ENCODE assay signal across 18 mouse cellular contexts in the genomic region with DNA sequence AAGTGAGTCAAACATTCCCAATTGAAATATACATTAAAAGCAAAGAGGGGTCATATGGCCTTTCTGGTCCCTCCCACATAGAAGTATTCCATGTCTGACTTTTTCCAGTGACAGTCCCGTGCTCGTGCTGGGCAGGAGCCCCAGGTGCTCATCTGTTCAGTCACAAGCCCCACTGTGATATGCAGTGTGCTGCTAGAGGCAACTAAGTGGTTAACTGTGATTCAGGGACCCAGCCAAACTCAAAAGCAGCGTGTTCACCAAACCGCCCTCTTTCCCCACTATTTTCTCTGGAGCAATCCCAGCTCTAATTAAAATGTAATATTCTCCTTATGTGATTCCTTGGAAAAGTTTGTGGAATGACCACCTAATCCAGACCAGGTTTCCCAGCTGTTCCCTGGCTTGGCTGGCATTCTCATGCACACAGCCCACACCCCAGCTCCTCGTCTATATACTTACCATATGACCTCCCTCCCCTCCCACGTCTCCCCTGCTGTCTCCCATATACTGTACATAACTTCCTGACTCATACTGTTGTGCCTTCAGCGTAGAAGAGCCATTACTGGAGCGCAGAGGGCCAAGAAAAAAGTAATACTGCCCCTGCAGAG.
DNase-seq lines count a peak whose midpoint lies in the region; ATAC-seq lines count a peak whose summit lies in the region.
"Had no signal": no experiment of that assay in that cellular context is flagged by ENCODE, and none has a peak within 500 bp of the region (broad histone marks: within the 10 kb centered on the region; RNA-seq: fewer than 3 reads in every experiment).

No protein-coding gene starts in this region.

- H3K9ac ChIP-seq in hindbrain, embryonic 14.5 days: no peak overlapping the region
- H3K9ac ChIP-seq in embryonic facial prominence, embryonic 11.5 days (replicated peaks; ENCODE audit: low read length): no peak overlapping the region
- H3K9ac ChIP-seq: forebrain, postnatal 0 days had no signal

- no peaks in the 10 kb centered on the region for H3K4me1 ChIP-seq in hindbrain, embryonic 10.5 days (replicated peaks)
- no peaks in the 10 kb centered on the region; the same call in 1 of the 2 replicates for H3K4me1 ChIP-seq in hindbrain, embryonic 14.5 days (replicated peaks; ENCODE audit: control insufficient read depth, insufficient read depth, low read length)
- no peaks in the 10 kb centered on the region for H3K4me1 ChIP-seq in embryonic facial prominence, embryonic 11.5 days (ENCODE audit: control insufficient read depth, insufficient read depth, low read length)
- peaks cover 30% of the 10 kb centered on the region for H3K4me1 ChIP-seq in limb, embryonic 10.5 days

- H3K27me3 ChIP-seq in hindbrain, embryonic 10.5 days (ENCODE audit: insufficient read depth, poor library complexity, severe bottlenecking): no peaks in the 10 kb centered on the region
- H3K27me3 ChIP-seq in hindbrain, embryonic 14.5 days (ENCODE audit: control insufficient read depth, insufficient read depth, low read length): no peaks in the 10 kb centered on the region
- H3K27me3 ChIP-seq in embryonic facial prominence, embryonic 11.5 days (ENCODE audit: control insufficient read depth, insufficient read depth, low read length): no peaks in the 10 kb centered on the region
- peaks cover 40% of the 10 kb centered on the region for H3K27me3 ChIP-seq in limb, embryonic 10.5 days (ENCODE audit: low read depth, poor library complexity, severe bottlenecking)

- no peak overlapping the region for H3K27ac ChIP-seq in hindbrain, embryonic 10.5 days
- H3K27ac ChIP-seq in hindbrain, embryonic 14.5 days: no peak overlapping the region
- H3K27ac ChIP-seq in embryonic facial prominence, embryonic 11.5 days (replicated peaks; ENCODE audit: low read depth, low read length): no peak overlapping the region
- peak overlapping the region; percentile 50 for H3K27ac ChIP-seq in limb, embryonic 10.5 days

- DNase-seq in hindbrain, embryonic 10.5 days (ENCODE audit: low spot score): peak; percentile 11
- DNase-seq in hindbrain, embryonic 14.5 days (ENCODE audit: low spot score): no peak
- DNase-seq in NIH3T3 (ENCODE audit: low read depth): peak; percentile 95
- DNase-seq in embryonic facial prominence, embryonic 11.5 days (ENCODE audit: low spot score): peak; percentile 77
- peak; percentile 59 for DNase-seq in limb, embryonic 10.5 days (ENCODE audit: low spot score)
- no peak for DNase-seq in adrenal gland, adult 18-20 months (ENCODE audit: low spot score in 2 of 2)
- no peak for DNase-seq in gastrocnemius, postnatal 4 days (ENCODE audit: low spot score in 2 of 2)
- no peak for DNase-seq in lung, postnatal 36 days
- DNase-seq: adrenal gland, adult 2 months; B cell, adult 2 months; cerebellum, postnatal 14 days; forebrain, postnatal 0 days; heart, postnatal 36 days; kidney, adult 2 months; lung, adult 18-20 months; retina, postnatal 1 day had no signal

- no peak for ATAC-seq in hindbrain, embryonic 14.5 days (ENCODE audit: low FRiP score)
- ATAC-seq in embryonic facial prominence, embryonic 11.5 days (replicated peaks; ENCODE audit: insufficient number of reproducible peaks, low FRiP score, low TSS enrichment, low read depth): peak; percentile 59; the same call in 1 of the 2 replicates
- ATAC-seq: forebrain, postnatal 0 days; midbrain, embryonic 16.5 days had no signal

- no peak overlapping the region for H3K4me3 ChIP-seq in hindbrain, embryonic 10.5 days
- H3K4me3 ChIP-seq in hindbrain, embryonic 14.5 days (replicated peaks; ENCODE audit: low read length): no peak overlapping the region
- H3K4me3 ChIP-seq in embryonic facial prominence, embryonic 11.5 days (ENCODE audit: low read depth, low read length): no peak overlapping the region
- no peak overlapping the region for H3K4me3 ChIP-seq in limb, embryonic 10.5 days

- no peaks in the 10 kb centered on the region for H3K36me3 ChIP-seq in hindbrain, embryonic 10.5 days
- no peaks in the 10 kb centered on the region for H3K36me3 ChIP-seq in hindbrain, embryonic 14.5 days (replicated peaks; ENCODE audit: control insufficient read depth, insufficient read depth)
- H3K36me3 ChIP-seq in embryonic facial prominence, embryonic 11.5 days (replicated peaks; ENCODE audit: control insufficient read depth, insufficient read depth, low read depth, low read length): no peaks in the 10 kb centered on the region
- H3K36me3 ChIP-seq in limb, embryonic 10.5 days: no peaks in the 10 kb centered on the region

- H3K4me2 ChIP-seq in hindbrain, embryonic 14.5 days (replicated peaks): no peak overlapping the region
- no peak overlapping the region for H3K4me2 ChIP-seq in embryonic facial prominence, embryonic 11.5 days (ENCODE audit: low read depth, low read length)
- H3K4me2 ChIP-seq: liver, embryonic 11.5 days had no signal

- WGBS in hindbrain, embryonic 10.5 days: 57% methylated on average over 8 of the region's 8 CpGs
- WGBS in hindbrain, embryonic 14.5 days: 57% methylated on average over 8 of the region's 8 CpGs
- 28% methylated on average over 8 of the region's 8 CpGs for WGBS in embryonic facial prominence, embryonic 11.5 days
- WGBS in limb, embryonic 10.5 days: 32% methylated on average over 8 of the region's 8 CpGs

- no peaks in the 10 kb centered on the region for H3K9me3 ChIP-seq in hindbrain, embryonic 10.5 days
- H3K9me3 ChIP-seq in hindbrain, embryonic 14.5 days (ENCODE audit: control insufficient read depth, low read length): no peaks in the 10 kb centered on the region
- no peaks in the 10 kb centered on the region for H3K9me3 ChIP-seq in embryonic facial prominence, embryonic 11.5 days (replicated peaks; ENCODE audit: control insufficient read depth, low read length)
- no peaks in the 10 kb centered on the region for H3K9me3 ChIP-seq in limb, embryonic 10.5 days (replicated peaks)

Comparison
In these comparisons a context has a peak if more than half of its experiments do, and no peak if none do; other contexts are left out.
1. DNase-seq: peak in hindbrain, embryonic 10.5 days (single experiment), NIH3T3 (single experiment), embryonic facial prominence, embryonic 11.5 days (single experiment) and limb, embryonic 10.5 days (single experiment); none in hindbrain, embryonic 14.5 days (single experiment), adrenal gland, adult 18-20 months (0 of 2), gastrocnemius, postnatal 4 days (0 of 2) and lung, postnatal 36 days (single experiment).